Mouse (Mus musculus) liver, postnatal 0 days (tissue): ENCODE results near the gene Gm21293.
"Not testable (repeated sequence)": the region's sequence is repeated elsewhere in the genome, so short reads cannot be mapped to it uniquely, and the experiment has no call there.

Experiments used
- CTCF ChIP-seq: sonication (generic); IDR thresholded peaks from 2 replicates; pipeline ENCODE4 v1.5.1; 2016; ENCODE audit warnings: antibody characterized with exemption, low read depth
- EP300 ChIP-seq: IDR thresholded peaks from 2 replicates; pipeline ENCODE4 v1.6.1; 2016; ENCODE audit warnings: antibody characterized with exemption, low read depth, mild to moderate bottlenecking

- TF ChIP-seq CTCF, EP300: not testable (repeated sequence)
These were observed 42.4 kb downstream of the Gm21293 start, which contains the start of gene Gm20765 for GRCm38 (mm10) chr10:104185233-104185632.
